Mouse (Mus musculus): Measurements from ENCODE around the gene Eda. TPM values are rescaled to one million over a fixed set of nuclear protein-coding genes. Genes with fewer than 3 reads are reported as not detected.

The Eda gene
- polyA plus RNA-seq, 1 experiment from 2014 or later, result 1.9 TPM

GRCm38 (mm10) chrX:100118362-100118761 lies 143.0 kb downstream of the Eda start:
- H3K9ac ChIP-seq (replicated peaks; ENCODE audit: low read length), result no peak overlapping the region
- H3K27me3 ChIP-seq (ENCODE audit: insufficient read depth, low read length), result peaks cover 4% of the 10 kb centered on the region; the same call in 1 of the 2 replicates
- H3K27ac ChIP-seq (ENCODE audit: low read length), result no peak overlapping the region
- H3K4me2 ChIP-seq (replicated peaks; ENCODE audit: low read depth, low read length), result no peak overlapping the region
- no peaks in the 10 kb centered on the region for H3K4me1 ChIP-seq (ENCODE audit: insufficient read depth, low read length)
- ATAC-seq (ENCODE audit: low FRiP score, low TSS enrichment), result no peak
- H3K4me3 ChIP-seq (ENCODE audit: low read length), result no peak overlapping the region
- H3K36me3 ChIP-seq (ENCODE audit: insufficient read depth, low read length), result no peaks in the 10 kb centered on the region
- no peaks in the 10 kb centered on the region for H3K9me3 ChIP-seq (ENCODE audit: low read length)
- 38% methylated on average over 1 of the region's 1 CpGs for WGBS

GRCm38 (mm10) chrX:100195286-100195685 lies 219.9 kb downstream of the Eda start:
- H3K4me3 ChIP-seq (ENCODE audit: low read length), result no peak overlapping the region
- H3K27me3 ChIP-seq (ENCODE audit: insufficient read depth, low read length), result peaks cover 5% of the 10 kb centered on the region; the same call in 1 of the 2 replicates
- H3K27ac ChIP-seq (ENCODE audit: low read length), result no peak overlapping the region
- H3K9ac ChIP-seq (replicated peaks; ENCODE audit: low read length), result no peak overlapping the region
- no peaks in the 10 kb centered on the region for H3K4me1 ChIP-seq (ENCODE audit: insufficient read depth, low read length)
- 40% methylated on average over 2 of the region's 2 CpGs for WGBS
- no peaks in the 10 kb centered on the region for H3K36me3 ChIP-seq (ENCODE audit: insufficient read depth, low read length)
- no peak overlapping the region for H3K4me2 ChIP-seq (replicated peaks; ENCODE audit: low read depth, low read length)
- no peak for ATAC-seq (ENCODE audit: low FRiP score, low TSS enrichment)
- H3K9me3 ChIP-seq (ENCODE audit: low read length), result no peaks in the 10 kb centered on the region

GRCm38 (mm10) chrX:100313652-100314051 lies 338.2 kb downstream of the Eda start:
- H3K4me1 ChIP-seq (ENCODE audit: insufficient read depth, low read length), result no peaks in the 10 kb centered on the region
- no peaks in the 10 kb centered on the region for H3K27me3 ChIP-seq (ENCODE audit: insufficient read depth, low read length)
- no peak overlapping the region for H3K4me2 ChIP-seq (replicated peaks; ENCODE audit: low read depth, low read length)
- H3K36me3 ChIP-seq (ENCODE audit: insufficient read depth, low read length), result no peaks in the 10 kb centered on the region
- no peak overlapping the region for H3K9ac ChIP-seq (replicated peaks; ENCODE audit: low read length)
- ATAC-seq (ENCODE audit: low FRiP score, low TSS enrichment), result no peak
- no peak overlapping the region for H3K4me3 ChIP-seq (ENCODE audit: low read length)
- H3K27ac ChIP-seq (ENCODE audit: low read length), result no peak overlapping the region
- no peaks in the 10 kb centered on the region for H3K9me3 ChIP-seq (ENCODE audit: low read length)

- Histone ChIP-seq H3K36me3 (ENCODE audit: insufficient read depth, low read length) (no peaks in the 10 kb centered on the region), H3K4me1 (ENCODE audit: insufficient read depth, low read length) (no peaks in the 10 kb centered on the region), H3K9me3 (ENCODE audit: low read length) (no peaks in the 10 kb centered on the region), H3K27me3 (ENCODE audit: insufficient read depth, low read length) (no peaks in the 10 kb centered on the region), H3K27ac (ENCODE audit: low read length) (no peak overlapping the region), H3K4me2 (replicated peaks; ENCODE audit: low read depth, low read length) (no peak overlapping the region), H3K9ac (replicated peaks; ENCODE audit: low read length) (no peak overlapping the region), H3K4me3 (ENCODE audit: low read length) (no peak overlapping the region)
- ATAC-seq (ENCODE audit: low FRiP score, low TSS enrichment), result no peak
Measured at GRCm38 (mm10) chrX:100314172-100314902, 338.9 kb downstream of the Eda start.

GRCm38 (mm10) chrX:100340687-100341086 lies 365.3 kb downstream of the Eda start:
- Histone ChIP-seq H3K9me3 (ENCODE audit: low read length) (no peaks in the 10 kb centered on the region), H3K9ac (replicated peaks; ENCODE audit: low read length) (no peak overlapping the region), H3K4me3 (ENCODE audit: low read length) (no peak overlapping the region), H3K27me3 (ENCODE audit: insufficient read depth, low read length) (peaks cover 3% of the 10 kb centered on the region; the same call in 1 of the 2 replicates), H3K4me2 (replicated peaks; ENCODE audit: low read depth, low read length) (no peak overlapping the region), H3K27ac (ENCODE audit: low read length) (no peak overlapping the region), H3K36me3 (ENCODE audit: insufficient read depth, low read length) (no peaks in the 10 kb centered on the region), H3K4me1 (ENCODE audit: insufficient read depth, low read length) (no peaks in the 10 kb centered on the region)
- ATAC-seq (ENCODE audit: low FRiP score, low TSS enrichment), result no peak
- WGBS, result 73% methylated on average over 2 of the region's 2 CpGs

- Histone ChIP-seq H3K9me3 (ENCODE audit: low read length) (no peaks in the 10 kb centered on the region), H3K4me2 (replicated peaks; ENCODE audit: low read depth, low read length) (no peak overlapping the region), H3K9ac (replicated peaks; ENCODE audit: low read length) (no peak overlapping the region), H3K4me3 (ENCODE audit: low read length) (no peak overlapping the region), H3K27me3 (ENCODE audit: insufficient read depth, low read length) (peaks cover 3% of the 10 kb centered on the region; the same call in 1 of the 2 replicates), H3K36me3 (ENCODE audit: insufficient read depth, low read length) (no peaks in the 10 kb centered on the region), H3K4me1 (ENCODE audit: insufficient read depth, low read length) (no peaks in the 10 kb centered on the region), H3K27ac (ENCODE audit: low read length) (no peak overlapping the region)
- 83% methylated on average over 2 of the region's 2 CpGs for WGBS
- no peak for ATAC-seq (ENCODE audit: low FRiP score, low TSS enrichment)
Measured at GRCm38 (mm10) chrX:100344433-100344832, 369.0 kb downstream of the Eda start.

- no peak overlapping the region for H3K27ac ChIP-seq (ENCODE audit: low read length)
- WGBS, result 75% methylated on average over 2 of the region's 2 CpGs
- H3K9me3 ChIP-seq (ENCODE audit: low read length), result no peaks in the 10 kb centered on the region
- no peaks in the 10 kb centered on the region for H3K36me3 ChIP-seq (ENCODE audit: insufficient read depth, low read length)
- peaks cover 8% of the 10 kb centered on the region; the same call in 1 of the 2 replicates for H3K27me3 ChIP-seq (ENCODE audit: insufficient read depth, low read length)
- H3K4me2 ChIP-seq (replicated peaks; ENCODE audit: low read depth, low read length), result no peak overlapping the region
- H3K4me1 ChIP-seq (ENCODE audit: insufficient read depth, low read length), result no peaks in the 10 kb centered on the region
- no peak for ATAC-seq (ENCODE audit: low FRiP score, low TSS enrichment)
- H3K4me3 ChIP-seq (ENCODE audit: low read length), result no peak overlapping the region
- no peak overlapping the region for H3K9ac ChIP-seq (replicated peaks; ENCODE audit: low read length)
Measured at GRCm38 (mm10) chrX:100356974-100357373, 381.6 kb downstream of the Eda start.

- no peaks in the 10 kb centered on the region for H3K36me3 ChIP-seq (ENCODE audit: insufficient read depth, low read length)
- 83% methylated on average over 1 of the region's 1 CpGs for WGBS
- H3K4me1 ChIP-seq (ENCODE audit: insufficient read depth, low read length), result no peaks in the 10 kb centered on the region
- no peak overlapping the region for H3K9ac ChIP-seq (replicated peaks; ENCODE audit: low read length)
- H3K27me3 ChIP-seq (ENCODE audit: insufficient read depth, low read length), result peaks cover 6% of the 10 kb centered on the region
- H3K27ac ChIP-seq (ENCODE audit: low read length), result no peak overlapping the region
- H3K4me2 ChIP-seq (replicated peaks; ENCODE audit: low read depth, low read length), result no peak overlapping the region
- no peaks in the 10 kb centered on the region for H3K9me3 ChIP-seq (ENCODE audit: low read length)
- no peak for ATAC-seq (ENCODE audit: low FRiP score, low TSS enrichment)
- H3K4me3 ChIP-seq (ENCODE audit: low read length), result no peak overlapping the region
Measured at GRCm38 (mm10) chrX:100389887-100390286, 414.5 kb downstream of the Eda start.

- Histone ChIP-seq H3K4me3 (ENCODE audit: low read length) (no peak overlapping the region), H3K4me1 (ENCODE audit: insufficient read depth, low read length) (no peaks in the 10 kb centered on the region), H3K9me3 (ENCODE audit: low read length) (no peaks in the 10 kb centered on the region), H3K9ac (replicated peaks; ENCODE audit: low read length) (no peak overlapping the region), H3K4me2 (replicated peaks; ENCODE audit: low read depth, low read length) (no peak overlapping the region), H3K27ac (ENCODE audit: low read length) (no peak overlapping the region), H3K27me3 (ENCODE audit: insufficient read depth, low read length) (peaks cover 6% of the 10 kb centered on the region), H3K36me3 (ENCODE audit: insufficient read depth, low read length) (no peaks in the 10 kb centered on the region)
- ATAC-seq (ENCODE audit: low FRiP score, low TSS enrichment), result no peak
- WGBS, result 32% methylated on average over 6 of the region's 6 CpGs
Measured at GRCm38 (mm10) chrX:100392304-100392703, 416.9 kb downstream of the Eda start.

GRCm38 (mm10) chrX:100394223-100394861 lies 418.9 kb downstream of the Eda start:
- ATAC-seq (ENCODE audit: low FRiP score, low TSS enrichment), result no peak
- no peak overlapping the region for H3K4me2 ChIP-seq (replicated peaks; ENCODE audit: low read depth, low read length)
- peaks cover 12% of the 10 kb centered on the region for H3K27me3 ChIP-seq (ENCODE audit: insufficient read depth, low read length)
- H3K27ac ChIP-seq (ENCODE audit: low read length), result no peak overlapping the region
- H3K9ac ChIP-seq (replicated peaks; ENCODE audit: low read length), result no peak overlapping the region
- H3K4me3 ChIP-seq (ENCODE audit: low read length), result no peak overlapping the region
- no peaks in the 10 kb centered on the region for H3K9me3 ChIP-seq (ENCODE audit: low read length)
- no peaks in the 10 kb centered on the region for H3K36me3 ChIP-seq (ENCODE audit: insufficient read depth, low read length)
- WGBS, result 69% methylated on average over 7 of the region's 7 CpGs
- H3K4me1 ChIP-seq (ENCODE audit: insufficient read depth, low read length), result no peaks in the 10 kb centered on the region
